Mouse (Mus musculus) C2C12 (cell line): Measurements from ENCODE around the gene Pyy. TPM values are rescaled to one million over a fixed set of nuclear protein-coding genes. Genes with fewer than 3 reads are reported as not detected.

Source experiments
- H3K27me3 ChIP-seq: one replicate; pipeline ENCODE4 v1.6.1; 2011; ENCODE audit not compliant: control insufficient read depth, insufficient read depth, insufficient read length
- H3K36me3 ChIP-seq: one replicate; pipeline ENCODE4 v1.6.1; 2011; ENCODE audit not compliant: control insufficient read depth, insufficient read depth
- H3K4me3 ChIP-seq: one replicate; pipeline ENCODE4 v1.5.1; 2011; ENCODE audit warnings: mild to moderate bottlenecking, control low read depth; ENCODE audit not compliant: poor library complexity, insufficient read depth, severe bottlenecking
- H3K79me2 ChIP-seq: one replicate; pipeline ENCODE4 v1.6.1; 2011; ENCODE audit not compliant: control insufficient read depth, insufficient read depth
- H3K79me3 ChIP-seq: one replicate; pipeline ENCODE4 v1.6.1; 2011; ENCODE audit warnings: low read depth, control low read depth
- H3ac ChIP-seq: one replicate; pipeline ENCODE3; 2011; ENCODE audit warnings: low read depth; ENCODE audit not compliant: control insufficient read depth, insufficient read length
- CEBPB ChIP-seq: IDR thresholded peaks from one replicate; pipeline ENCODE4 v1.6.1; 2011; ENCODE audit warnings: low read depth, mild to moderate bottlenecking, control low read depth, moderate library complexity
- CTCF ChIP-seq: IDR thresholded peaks from one replicate; pipeline ENCODE4 v1.5.1; 2011; ENCODE audit not compliant: control insufficient read depth, insufficient read depth, insufficient read length
- FOSL1 ChIP-seq: IDR thresholded peaks from one replicate; pipeline ENCODE4 v1.8.0; 2011; ENCODE audit warnings: mild to moderate bottlenecking, low read length; ENCODE audit not compliant: poor library complexity, insufficient read depth, severe bottlenecking
- MAX ChIP-seq: IDR thresholded peaks from one replicate; pipeline ENCODE4 v1.6.1; 2011; ENCODE audit warnings: mild to moderate bottlenecking, control low read depth
- MYOD1 ChIP-seq: IDR thresholded peaks from one replicate; pipeline ENCODE4 v1.6.1; 2011; ENCODE audit warnings: low read depth; ENCODE audit not compliant: control insufficient read depth, insufficient read length
- MYOG ChIP-seq: IDR thresholded peaks from one replicate; pipeline ENCODE4 v1.6.1; 2011; ENCODE audit not compliant: control insufficient read depth, insufficient read length; ENCODE audit errors: extremely low read depth
- USF1 ChIP-seq: IDR thresholded peaks from one replicate; pipeline ENCODE4 v1.6.1; 2011; ENCODE audit warnings: low read depth, mild to moderate bottlenecking, control low read depth, moderate library complexity
- long read RNA-seq, 2 experiments: library from polyadenylated mRNA; unstranded; transcript quantifications; one replicate each; pipeline ENCODE4 v2.0.0; 2019 to 2020
- polyA plus RNA-seq: library from polyadenylated mRNA; unstranded; fragments of >200 nt; fragmentation: generic; extraction: Trizol; gene quantifications from one replicate; pipeline ENCODE4 v1.2.1, GENCODE M21; 2012; ENCODE audit warnings: missing spikeins

Gene Pyy
- not detected for polyA plus RNA-seq
- long read RNA-seq, experiment 1, result 0 reads
- long read RNA-seq, experiment 2, result 0 reads

GRCm38 (mm10) chr11:102107732-102108131 lies at the start of gene Pyy:
TSS of gene Pyy (minus strand) at chr11:102107832.
- Histone ChIP-seq H3K79me3 (no peaks in the 10 kb centered on the region), H3K79me2 (no peaks in the 10 kb centered on the region), H3K27me3 (peaks cover 57% of the 10 kb centered on the region), H3ac (no peak within 1 kb of the TSS), H3K36me3 (no peaks in the 10 kb centered on the region), H3K4me3 (no peak within 1 kb of the TSS)
- TF ChIP-seq CEBPB (no peak), USF1 (no peak), FOSL1 (no peak), MAX (no peak), MYOG (no peak), MYOD1 (no peak), CTCF (no peak)

- TF ChIP-seq FOSL1 (no peak), CTCF (no peak), CEBPB (no peak), MYOG (no peak), MYOD1 (no peak), MAX (no peak), USF1 (no peak)
- H3K4me3 ChIP-seq, result no peak overlapping the region
Measured at GRCm38 (mm10) chr11:102156786-102157089, 49.1 kb upstream of the Pyy start.

GRCm38 (mm10) chr11:102156039-102156785 lies 48.6 kb upstream of the Pyy start, which contains the start of gene Tmem101:
TSS of gene Tmem101 (minus strand) at chr11:102156404.
- Histone ChIP-seq H3K79me3 (no peaks in the 10 kb centered on the region), H3K4me3 (peak within 1 kb of the TSS; percentile 86), H3K27me3 (no peaks in the 10 kb centered on the region), H3K36me3 (peaks cover 21% of the 10 kb centered on the region), H3ac (peak within 1 kb of the TSS; percentile 97), H3K79me2 (peaks cover 8% of the 10 kb centered on the region)
- no peak for TF ChIP-seq CTCF
- peak; percentile 61 for TF ChIP-seq MAX

More at GRCm38 (mm10) chr11:102156786-102157089, 49.1 kb upstream of the Pyy start:
- H3K36me3 ChIP-seq, result peaks cover 26% of the 10 kb centered on the region
- H3ac ChIP-seq, result no peak overlapping the region
- H3K27me3 ChIP-seq, result no peaks in the 10 kb centered on the region
- peaks cover 8% of the 10 kb centered on the region for H3K79me2 ChIP-seq
- no peaks in the 10 kb centered on the region for H3K79me3 ChIP-seq

GRCm38 (mm10) chr11:102147213-102147989 lies 39.8 kb upstream of the Pyy start:
- Histone ChIP-seq H3K36me3 (no peaks in the 10 kb centered on the region), H3K79me2 (no peaks in the 10 kb centered on the region), H3K79me3 (no peaks in the 10 kb centered on the region), H3K4me3 (no peak overlapping the region), H3ac (no peak overlapping the region), H3K27me3 (peaks cover 42% of the 10 kb centered on the region)
- TF ChIP-seq CTCF (no peak), CEBPB (no peak), USF1 (no peak), MAX (no peak), FOSL1 (no peak), MYOD1 (no peak), MYOG (no peak)

GRCm38 (mm10) chr11:102146531-102146930 lies 38.9 kb upstream of the Pyy start:
- peaks cover 42% of the 10 kb centered on the region for H3K27me3 ChIP-seq
- H3ac ChIP-seq, result no peak overlapping the region
- no peaks in the 10 kb centered on the region for H3K79me3 ChIP-seq
- no peaks in the 10 kb centered on the region for H3K79me2 ChIP-seq
- TF ChIP-seq CTCF (no peak), CEBPB (no peak), USF1 (no peak), FOSL1 (no peak), MYOG (no peak), MYOD1 (no peak), MAX (no peak)
- H3K36me3 ChIP-seq, result no peaks in the 10 kb centered on the region
- H3K4me3 ChIP-seq, result no peak overlapping the region

- Histone ChIP-seq H3K4me3 (no peak overlapping the region), H3K79me3 (no peaks in the 10 kb centered on the region), H3K36me3 (no peaks in the 10 kb centered on the region), H3K79me2 (no peaks in the 10 kb centered on the region), H3ac (no peak overlapping the region), H3K27me3 (peaks cover 42% of the 10 kb centered on the region)
- no peak for TF ChIP-seq FOSL1
- TF ChIP-seq MAX, result no peak
- TF ChIP-seq USF1, result no peak
- TF ChIP-seq MYOG, result no peak
- TF ChIP-seq MYOD1, result no peak
- no peak for TF ChIP-seq CEBPB
- no peak for TF ChIP-seq CTCF
Measured at GRCm38 (mm10) chr11:102146005-102146404, 38.4 kb upstream of the Pyy start.
